Mouse (Mus musculus) liver, embryonic 11.5 days (tissue): Measurements from ENCODE around the gene Harbi1. TPM values are rescaled to one million over a fixed set of nuclear protein-coding genes. Genes with fewer than 3 reads are reported as not detected.
"Not testable (repeated sequence)": the region's sequence is repeated elsewhere in the genome, so short reads cannot be mapped to it uniquely, and the experiment has no call there.

Experiments
- ATAC-seq: fragments of 200-750 bp; cut with Nextera tagmentation; replicated peaks from 2 replicates; pipeline ENCODE4 v1.8.0; 2017; ENCODE audit warnings: moderate number of reproducible peaks, mild to moderate bottlenecking, moderate TSS enrichment, moderate library complexity; ENCODE audit not compliant: low FRiP score
- DNase-seq: peaks from one replicate; pipeline ENCODE4 v3.0.0-alpha.2; 2017; ENCODE audit warnings: low spot score
- H3K27ac ChIP-seq: fragments of 300-500 bp; sonication (generic); 2 replicates; pipeline ENCODE4 v1.5.1; 2014; ENCODE audit warnings: mild to moderate bottlenecking, low read depth, low read length, control low read depth
- H3K27me3 ChIP-seq: fragments of 300-500 bp; sonication (generic); replicated peaks from 2 replicates; pipeline ENCODE4 v1.6.1; 2014; ENCODE audit warnings: low read length, mixed read lengths; ENCODE audit not compliant: control insufficient read depth, insufficient read depth
- H3K36me3 ChIP-seq: fragments of 300-500 bp; sonication (generic); 2 replicates; pipeline ENCODE4 v1.6.1; 2014; ENCODE audit warnings: mild to moderate bottlenecking, low read length, moderate library complexity, mixed read lengths; ENCODE audit not compliant: control insufficient read depth, insufficient read depth
- H3K4me1 ChIP-seq: fragments of 300-500 bp; sonication (generic); replicated peaks from 2 replicates; pipeline ENCODE4 v1.6.1; 2014; ENCODE audit warnings: low read length, mixed read lengths; ENCODE audit not compliant: control insufficient read depth, insufficient read depth
- H3K4me2 ChIP-seq: fragments of 300-500 bp; sonication (generic); 2 replicates; pipeline ENCODE4 v1.6.1; 2014; ENCODE audit warnings: mild to moderate bottlenecking, control low read depth, moderate library complexity
- H3K4me3 ChIP-seq: fragments of 300-500 bp; sonication (generic); 2 replicates; pipeline ENCODE4 v1.5.1; 2014; ENCODE audit warnings: low read depth, low read length, control low read depth
- H3K9ac ChIP-seq: fragments of 300-500 bp; sonication (generic); 2 replicates; pipeline ENCODE4 v1.6.1; 2014; ENCODE audit warnings: low read depth, low read length, control low read depth
- H3K9me3 ChIP-seq: fragments of 300-500 bp; sonication (generic); 2 replicates; pipeline ENCODE4 v1.6.1; 2016; ENCODE audit warnings: low read length, inconsistent platforms, mixed read lengths; ENCODE audit not compliant: control insufficient read depth
- WGBS: fragments of 180-500 bp; shearing (Covaris S2); extraction: QIAGEN DNeasy Blood & Tissue Kit; methylation state at CpG from one replicate; pipeline ENCODE4 v1.1.7; 2014; 5-methylcytosine and 5-hydroxymethylcytosine counted together
- polyA plus RNA-seq: library from polyadenylated mRNA; unstranded; fragments of >200 nt; fragmentation: Nextera tagmentation; extraction: Ambion mirVana; gene quantifications from 2 replicates; pipeline ENCODE4 v1.2.1, GENCODE M21; 2014

Harbi1 gene
- polyA plus RNA-seq, 1 experiment from 2014 or later, result 16.3 TPM

DNA sequence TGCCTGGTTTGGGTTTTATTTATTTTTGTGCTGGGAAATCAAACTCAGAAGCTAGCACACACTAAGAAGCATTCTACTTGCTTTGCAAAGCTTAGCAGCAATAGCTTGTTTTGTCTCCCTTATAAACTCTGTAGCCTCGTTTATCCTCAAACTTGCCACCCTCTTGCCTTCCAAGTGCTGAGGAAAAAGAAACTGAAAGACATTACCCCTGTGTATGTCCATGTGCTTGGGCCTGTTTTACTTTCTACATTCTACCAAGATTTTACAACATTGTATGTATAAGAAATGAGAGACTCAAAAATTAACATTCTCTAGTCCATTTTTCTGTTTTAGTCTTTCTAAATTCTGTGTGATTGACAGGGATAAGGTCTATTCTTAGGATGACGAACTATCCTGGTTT, 14.1 kb downstream of the Harbi1 start:
- WGBS, result 60% methylated on average over 2 of the region's 2 CpGs
- peak overlapping the region; percentile 44; the same call in 1 of the 2 replicates for H3K27ac ChIP-seq

DNA sequence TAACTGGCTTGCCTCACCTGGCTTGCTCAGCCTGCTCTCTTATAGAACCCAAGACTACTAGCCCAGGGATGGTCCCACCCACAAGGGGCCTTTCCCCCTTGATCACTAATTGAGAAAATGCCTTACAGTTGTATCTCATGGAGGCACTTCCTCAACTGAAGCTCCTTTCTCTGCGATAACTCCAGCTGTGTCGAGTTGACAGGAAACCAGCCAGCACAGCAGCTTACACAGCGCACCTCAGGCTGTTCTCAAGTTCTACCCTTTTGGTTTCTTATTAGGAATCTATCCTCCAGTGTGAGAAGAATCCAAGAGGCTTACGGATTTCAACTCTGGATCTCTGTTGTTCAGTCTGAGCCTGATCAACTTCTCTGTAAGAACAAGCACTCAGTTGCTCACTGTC, 14.8 kb downstream of the Harbi1 start:
- H3K27me3 ChIP-seq, H3K36me3 ChIP-seq, H3K4me3 ChIP-seq, H3K9me3 ChIP-seq, H3K4me1 ChIP-seq, DNase-seq: not testable (repeated sequence)
- peak; percentile 71 for ATAC-seq
- peak overlapping the region; percentile 64 for H3K27ac ChIP-seq
- H3K9ac ChIP-seq, result peak overlapping the region; percentile 40; the same call in 1 of the 2 replicates
- WGBS, result 37% methylated on average over 4 of the region's 4 CpGs
- peak overlapping the region; percentile 35 for H3K4me2 ChIP-seq

More for the DNA sequence above, 14.1 kb downstream of the Harbi1 start:
- Histone ChIP-seq H3K4me1 (peaks cover 3% of the 10 kb centered on the region), H3K4me2 (peak overlapping the region; percentile 40), H3K4me3 (no peak overlapping the region), H3K36me3 (peaks cover 3% of the 10 kb centered on the region; the same call in 1 of the 2 replicates), H3K9me3 (no peaks in the 10 kb centered on the region), H3K9ac (no peak overlapping the region), H3K27me3 (no peaks in the 10 kb centered on the region)
- DNase-seq, result no peak
- no peak for ATAC-seq

DNA sequence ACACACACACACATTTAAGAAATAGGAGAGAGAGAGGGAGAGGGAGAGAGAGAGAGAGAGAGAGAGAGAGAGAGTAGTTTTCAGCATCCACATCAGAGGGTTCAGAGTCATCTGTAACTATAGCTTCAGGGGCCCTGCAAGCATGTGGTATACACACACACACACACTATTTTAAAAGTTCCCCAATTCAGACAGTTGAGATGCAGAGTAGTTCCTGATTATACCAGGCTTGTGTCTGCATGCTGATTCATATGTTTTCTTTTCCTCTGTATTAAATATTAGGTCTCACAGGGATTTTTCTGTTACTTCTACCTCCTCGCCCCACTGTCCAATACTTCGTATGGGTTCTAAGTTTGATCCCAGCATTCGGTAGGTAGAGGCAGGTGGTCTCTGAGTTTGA, 16.4 kb downstream of the Harbi1 start:
- Histone ChIP-seq H3K9me3 (no peaks in the 10 kb centered on the region), H3K36me3 (no peaks in the 10 kb centered on the region), H3K27me3 (no peaks in the 10 kb centered on the region), H3K4me2 (no peak overlapping the region), H3K9ac (no peak overlapping the region), H3K27ac (no peak overlapping the region), H3K4me3 (no peak overlapping the region), H3K4me1 (peaks cover 3% of the 10 kb centered on the region)
- WGBS, result 89% methylated on average over 3 of the region's 3 CpGs
- DNase-seq (no peak), ATAC-seq (no peak)

DNA sequence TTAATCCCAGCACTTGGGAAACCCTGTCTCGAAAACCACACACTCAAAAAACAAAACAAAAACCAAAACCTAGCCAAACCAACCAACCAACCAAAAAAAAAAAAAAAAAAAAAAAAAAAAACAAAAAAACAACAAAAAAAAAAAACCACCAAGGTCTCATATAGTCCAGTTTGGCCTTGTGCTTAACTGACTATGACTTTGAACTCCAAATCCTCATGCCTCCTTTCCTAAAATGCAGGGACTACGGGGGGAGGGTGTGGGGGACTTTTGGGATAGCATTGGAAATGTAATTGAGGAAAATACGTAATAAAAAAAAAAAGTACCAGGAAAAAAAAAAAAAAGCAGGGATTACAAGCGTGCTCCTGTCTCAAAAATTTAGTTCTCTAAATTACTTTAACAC, 18.9 kb downstream of the Harbi1 start:
- H3K9ac ChIP-seq, result peak overlapping the region; percentile 93
- WGBS, result 17% methylated on average over 4 of the region's 4 CpGs
- ATAC-seq, result no peak

DNA sequence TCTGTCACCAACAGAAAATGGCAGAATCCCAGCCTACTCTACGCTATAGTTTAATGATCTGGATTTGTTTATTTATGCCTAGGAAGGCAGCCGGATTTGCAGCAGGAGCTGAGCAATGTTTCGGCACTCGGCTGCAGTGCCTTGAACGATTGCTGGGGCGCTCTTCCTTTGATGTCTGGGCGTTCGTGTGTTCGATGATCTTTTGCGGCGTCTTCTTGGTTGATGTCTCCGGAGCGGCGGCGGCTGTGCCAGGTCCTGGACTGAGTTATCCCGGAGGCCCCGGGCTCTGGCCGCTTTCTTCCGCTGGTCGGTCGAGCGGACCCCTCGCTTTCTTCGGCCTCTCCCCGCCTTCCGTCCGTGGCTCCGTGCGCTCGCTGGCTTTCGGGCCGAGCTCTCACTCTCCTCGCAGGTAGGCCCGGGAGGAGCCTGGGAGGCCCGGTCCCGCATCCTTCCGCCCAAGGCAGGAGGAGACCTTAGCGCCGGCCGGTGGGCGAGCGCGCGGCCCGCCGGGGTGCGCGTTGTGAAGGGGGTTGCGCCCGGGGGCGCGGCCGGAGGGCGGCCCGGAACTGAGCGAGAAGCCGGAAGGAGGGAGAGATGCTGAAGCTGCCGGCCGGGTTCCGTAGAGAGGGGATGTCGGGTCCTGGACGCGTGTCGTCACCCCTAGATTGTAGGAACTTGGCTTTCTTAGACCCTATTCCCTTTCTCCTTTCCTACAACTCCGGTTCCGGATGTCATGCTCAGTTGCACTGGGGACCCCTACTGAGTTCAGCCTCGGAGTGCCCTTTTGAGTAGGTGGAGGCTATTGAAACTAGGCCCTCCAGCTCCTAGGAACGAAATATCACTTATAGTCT, 19.5 kb downstream of the Harbi1 start, which contains the start of gene Ambra1:
Gene Ambra1, plus strand, starts transcription at position 164 of the 851 bp plus-strand sequence.
- H3K27ac ChIP-seq, result peak within 1 kb of the TSS; percentile 94
- no peaks in the 10 kb centered on the region; the same call in 1 of the 2 replicates for H3K4me1 ChIP-seq
- no peaks in the 10 kb centered on the region for H3K36me3 ChIP-seq
- no peaks in the 10 kb centered on the region for H3K27me3 ChIP-seq
- WGBS, result under 1% methylated on average over 68 of the region's 68 CpGs
- peak; percentile 82 for DNase-seq
- ATAC-seq, result peak; percentile 80
- H3K4me3 ChIP-seq, result peak within 1 kb of the TSS; percentile 98
- peak within 1 kb of the TSS; percentile 69 for H3K4me2 ChIP-seq
- H3K9me3 ChIP-seq, result no peaks in the 10 kb centered on the region
- H3K9ac ChIP-seq, result peak within 1 kb of the TSS; percentile 93

More for the DNA sequence above, 18.9 kb downstream of the Harbi1 start:
- Histone ChIP-seq H3K9me3 (no peaks in the 10 kb centered on the region), H3K36me3 (no peaks in the 10 kb centered on the region), H3K4me3 (peak overlapping the region; percentile 98), H3K27ac (no peak overlapping the region), H3K4me1 (peaks cover 2% of the 10 kb centered on the region), H3K27me3 (no peaks in the 10 kb centered on the region), H3K4me2 (peak overlapping the region; percentile 69)
- no peak for DNase-seq

DNA sequence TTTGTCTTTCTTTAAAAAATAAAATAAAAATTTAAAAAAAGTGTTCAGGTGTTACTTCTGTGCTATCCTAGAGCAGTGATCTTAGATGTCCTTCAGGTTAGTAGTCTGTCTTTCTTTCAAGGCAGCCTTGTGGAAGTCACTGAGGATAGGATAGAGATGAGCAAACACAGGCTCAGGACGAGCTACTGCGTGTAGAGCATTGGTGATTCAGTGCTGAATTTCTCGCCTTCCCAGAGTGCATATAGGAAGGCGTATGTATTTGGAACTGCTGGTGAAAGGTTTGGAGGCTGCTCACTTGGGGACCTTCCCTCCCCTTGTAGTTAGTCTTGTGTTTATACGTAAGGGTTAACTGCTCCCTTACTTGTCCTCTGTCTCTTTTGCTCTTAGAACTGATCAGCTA, 24.6 kb downstream of the Harbi1 start:
- ATAC-seq (no peak), DNase-seq (no peak)
- H3K9ac ChIP-seq, result no peak overlapping the region
- WGBS, result 85% methylated on average over 5 of the region's 5 CpGs
- no peaks in the 10 kb centered on the region for H3K4me1 ChIP-seq
- H3K4me2 ChIP-seq, result no peak overlapping the region
- H3K27me3 ChIP-seq, result no peaks in the 10 kb centered on the region
- no peak overlapping the region for H3K4me3 ChIP-seq
- no peaks in the 10 kb centered on the region for H3K9me3 ChIP-seq
- no peak overlapping the region for H3K27ac ChIP-seq
- no peaks in the 10 kb centered on the region for H3K36me3 ChIP-seq

DNA sequence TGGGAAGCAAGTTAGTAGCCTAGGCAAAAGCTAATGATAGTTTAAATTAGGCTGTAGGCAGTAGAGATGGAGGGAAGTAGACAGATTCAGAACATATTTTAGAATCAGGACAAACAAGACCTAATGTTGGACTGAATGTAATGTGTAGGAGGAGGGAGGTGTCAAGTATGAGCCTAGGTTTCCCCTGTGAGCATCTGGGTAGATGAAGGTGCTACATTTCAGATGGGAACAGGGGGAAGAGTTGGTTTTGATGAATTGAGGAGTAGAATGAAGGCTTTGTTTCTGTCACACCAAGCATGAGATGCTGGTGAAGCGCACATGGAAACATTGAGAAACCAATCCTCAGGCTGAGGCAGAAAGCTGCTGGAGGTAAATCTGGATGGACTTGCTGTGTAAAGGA, 28.9 kb downstream of the Harbi1 start:
- Histone ChIP-seq H3K36me3 (no peaks in the 10 kb centered on the region), H3K4me1 (no peaks in the 10 kb centered on the region), H3K27ac (no peak overlapping the region), H3K9me3 (no peaks in the 10 kb centered on the region), H3K4me2 (no peak overlapping the region), H3K9ac (no peak overlapping the region), H3K27me3 (no peaks in the 10 kb centered on the region), H3K4me3 (no peak overlapping the region)
- ATAC-seq (no peak), DNase-seq (no peak)
- 98% methylated on average over 1 of the region's 1 CpGs for WGBS

DNA sequence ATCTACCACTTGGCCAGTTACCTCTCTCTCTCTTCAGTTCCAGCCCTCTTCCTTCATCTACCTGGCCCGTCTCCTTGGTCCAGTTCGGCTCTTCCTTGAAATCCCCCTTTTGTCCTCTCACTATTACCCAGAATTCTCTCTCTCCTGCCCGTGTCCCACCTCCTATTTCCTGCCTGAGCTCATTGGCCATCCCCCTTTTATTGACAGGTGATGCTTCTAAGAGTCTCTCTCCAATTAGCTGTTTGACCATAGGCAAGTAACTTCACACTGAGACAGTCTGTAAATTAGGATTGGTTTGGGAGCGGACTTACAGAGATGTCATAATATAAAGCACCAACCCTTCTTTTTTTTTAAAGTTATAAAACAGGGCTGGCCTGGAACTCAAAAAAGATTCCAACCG, 34.0 kb downstream of the Harbi1 start:
- WGBS, result 85% methylated on average over 5 of the region's 5 CpGs

DNA sequence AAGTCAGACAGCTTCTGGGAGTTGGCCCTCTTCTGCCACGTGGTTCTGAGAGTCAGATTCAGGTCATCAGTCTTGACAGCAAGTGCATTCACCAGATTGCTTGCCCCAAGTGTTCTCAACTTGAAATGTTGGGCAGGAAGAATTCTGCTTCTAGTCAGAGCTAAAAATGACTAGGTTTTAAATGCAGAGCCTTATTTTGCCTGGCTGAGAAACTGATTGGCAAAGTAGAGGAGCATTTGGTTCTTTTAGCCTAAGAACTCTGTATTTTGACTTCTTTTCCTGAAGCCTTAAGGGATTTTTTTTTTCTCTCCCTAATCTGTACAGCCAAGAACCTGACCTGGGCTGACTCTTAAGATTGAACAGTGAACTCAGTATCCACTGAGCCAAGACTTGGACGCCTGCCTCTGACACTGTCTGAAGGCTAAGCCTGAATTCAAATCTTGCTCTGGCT, 39.2 kb downstream of the Harbi1 start:
- Histone ChIP-seq H3K4me2 (no peak overlapping the region), H3K27ac (no peak overlapping the region), H3K9me3 (no peaks in the 10 kb centered on the region), H3K4me1 (no peaks in the 10 kb centered on the region), H3K4me3 (no peak overlapping the region), H3K27me3 (no peaks in the 10 kb centered on the region), H3K9ac (no peak overlapping the region), H3K36me3 (no peaks in the 10 kb centered on the region)
- ATAC-seq, result no peak
- WGBS, result 61% methylated on average over 2 of the region's 2 CpGs
- DNase-seq, result no peak

More for the DNA sequence above, 34.0 kb downstream of the Harbi1 start:
- no peaks in the 10 kb centered on the region for H3K36me3 ChIP-seq
- no peak overlapping the region for H3K9ac ChIP-seq
- no peaks in the 10 kb centered on the region for H3K27me3 ChIP-seq
- no peak overlapping the region for H3K4me2 ChIP-seq
- no peaks in the 10 kb centered on the region for H3K4me1 ChIP-seq
- no peak overlapping the region for H3K4me3 ChIP-seq
- H3K9me3 ChIP-seq, result no peaks in the 10 kb centered on the region
- H3K27ac ChIP-seq, result no peak overlapping the region
- no peak for DNase-seq
- no peak for ATAC-seq
